ENCODE assay signal across 8 mouse cellular contexts in the genomic region with DNA sequence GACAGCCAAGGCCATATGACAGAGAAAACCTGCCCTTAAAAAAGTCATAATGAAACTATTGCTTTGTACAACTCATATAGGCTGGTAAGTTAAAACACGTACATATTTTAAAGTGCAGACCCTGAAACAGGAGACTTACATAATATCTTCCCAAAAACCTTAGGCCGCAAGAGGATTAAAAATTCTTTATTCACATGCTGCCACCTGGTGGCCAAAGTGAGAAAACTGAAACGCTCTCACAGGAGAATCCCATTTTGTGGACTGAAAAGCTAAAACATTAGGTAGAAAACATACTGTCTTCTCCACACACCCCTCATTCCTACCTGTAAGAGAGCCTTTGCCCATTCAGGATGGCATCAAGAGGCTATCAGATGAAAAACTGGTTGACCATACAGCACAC. TPM values are rescaled to one million over a fixed set of nuclear protein-coding genes. Genes with fewer than 3 reads are reported as not detected.
DNase-seq lines count a peak whose midpoint lies in the region; ATAC-seq lines count a peak whose summit lies in the region.

No protein-coding gene starts in this region.

- H3K36me3 ChIP-seq in forebrain, embryonic 11.5 days (ENCODE audit: control insufficient read depth, insufficient read depth, low read length): no peaks in the 10 kb centered on the region; the same call in 1 of the 2 replicates
- H3K36me3 ChIP-seq in forebrain, embryonic 12.5 days (replicated peaks): peaks cover 28% of the 10 kb centered on the region

- H3K27me3 ChIP-seq in forebrain, embryonic 11.5 days (ENCODE audit: control insufficient read depth, insufficient read depth, low read length): no peaks in the 10 kb centered on the region
- H3K27me3 ChIP-seq in forebrain, embryonic 12.5 days: no peaks in the 10 kb centered on the region

- H3K4me3 ChIP-seq in forebrain, embryonic 11.5 days (ENCODE audit: low read depth, low read length): no peak overlapping the region
- no peak overlapping the region for H3K4me3 ChIP-seq in forebrain, embryonic 12.5 days (replicated peaks)

- H3K27ac ChIP-seq in forebrain, embryonic 11.5 days (ENCODE audit: low read depth, low read length): no peak overlapping the region
- no peak overlapping the region for H3K27ac ChIP-seq in forebrain, embryonic 12.5 days

- H3K4me2 ChIP-seq in forebrain, embryonic 11.5 days (ENCODE audit: low read depth, low read length, severe bottlenecking): no peak overlapping the region
- H3K4me2 ChIP-seq in forebrain, embryonic 12.5 days: no peak overlapping the region

- no peaks in the 10 kb centered on the region for H3K4me1 ChIP-seq in forebrain, embryonic 11.5 days (replicated peaks; ENCODE audit: control insufficient read depth, insufficient read depth, low read length)
- peaks cover 2% of the 10 kb centered on the region; the same call in 1 of the 2 replicates for H3K4me1 ChIP-seq in forebrain, embryonic 12.5 days

- no peak overlapping the region for H3K9ac ChIP-seq in forebrain, embryonic 11.5 days (ENCODE audit: low read length)
- no peak overlapping the region for H3K9ac ChIP-seq in forebrain, embryonic 12.5 days

- 22% methylated on average over 3 of the region's 3 CpGs for WGBS in forebrain, embryonic 11.5 days
- 20% methylated on average over 3 of the region's 3 CpGs for WGBS in forebrain, embryonic 12.5 days

- ATAC-seq in forebrain, embryonic 11.5 days (replicated peaks; ENCODE audit: low FRiP score): no peak
- ATAC-seq in forebrain, embryonic 12.5 days (ENCODE audit: low FRiP score): no peak
- peak; percentile 72 for ATAC-seq in frontal cortex, adult (ENCODE audit: low TSS enrichment)

- DNase-seq in forebrain, embryonic 11.5 days (ENCODE audit: low spot score): peak; percentile 65
- DNase-seq in A20 (ENCODE audit: low read depth, low spot score): peak; percentile 49
- peak; percentile 65 for DNase-seq in c-Kit-positive CD71-negative TER-119-negative erythroid progenitor cells, embryonic 14.5 days (ENCODE audit: low read depth)
- peak; percentile 50 to 72 for DNase-seq in kidney, postnatal 25 days
- peak; percentile 62 for DNase-seq in lung, postnatal 10 days
- DNase-seq in spleen, postnatal 10 days (ENCODE audit: low spot score in 2 of 2): peak; percentile 33 to 64

- no peaks in the 10 kb centered on the region for H3K9me3 ChIP-seq in forebrain, embryonic 11.5 days (ENCODE audit: control insufficient read depth, low read length)
- H3K9me3 ChIP-seq in forebrain, embryonic 12.5 days: no peaks in the 10 kb centered on the region

RNA-seq across cellular contexts. Expression of a gene that starts 21.1 kb away (rescaled TPM):
- polyA plus RNA-seq in forebrain, embryonic 11.5 days (2014; fragmentation: Nextera tagmentation; extraction: Ambion mirVana): 35.1 and 36.6 TPM in 2 replicates
- 46.9 and 47.3 TPM in 2 replicates for polyA plus RNA-seq in forebrain, embryonic 12.5 days (2016; fragmentation: Nextera tagmentation; extraction: Ambion mirVana)

RNA-seq across cellular contexts. Expression of a gene that starts 40.0 kb away (rescaled TPM):
- polyA plus RNA-seq in forebrain, embryonic 11.5 days (2014; fragmentation: Nextera tagmentation; extraction: Ambion mirVana): 640 and 645 TPM in 2 replicates
- 669 and 704 TPM in 2 replicates for polyA plus RNA-seq in forebrain, embryonic 12.5 days (2016; fragmentation: Nextera tagmentation; extraction: Ambion mirVana)
